Mouse (Mus musculus): Measurements from ENCODE around the gene Gm20388.

Gene Gm20388

DNA sequence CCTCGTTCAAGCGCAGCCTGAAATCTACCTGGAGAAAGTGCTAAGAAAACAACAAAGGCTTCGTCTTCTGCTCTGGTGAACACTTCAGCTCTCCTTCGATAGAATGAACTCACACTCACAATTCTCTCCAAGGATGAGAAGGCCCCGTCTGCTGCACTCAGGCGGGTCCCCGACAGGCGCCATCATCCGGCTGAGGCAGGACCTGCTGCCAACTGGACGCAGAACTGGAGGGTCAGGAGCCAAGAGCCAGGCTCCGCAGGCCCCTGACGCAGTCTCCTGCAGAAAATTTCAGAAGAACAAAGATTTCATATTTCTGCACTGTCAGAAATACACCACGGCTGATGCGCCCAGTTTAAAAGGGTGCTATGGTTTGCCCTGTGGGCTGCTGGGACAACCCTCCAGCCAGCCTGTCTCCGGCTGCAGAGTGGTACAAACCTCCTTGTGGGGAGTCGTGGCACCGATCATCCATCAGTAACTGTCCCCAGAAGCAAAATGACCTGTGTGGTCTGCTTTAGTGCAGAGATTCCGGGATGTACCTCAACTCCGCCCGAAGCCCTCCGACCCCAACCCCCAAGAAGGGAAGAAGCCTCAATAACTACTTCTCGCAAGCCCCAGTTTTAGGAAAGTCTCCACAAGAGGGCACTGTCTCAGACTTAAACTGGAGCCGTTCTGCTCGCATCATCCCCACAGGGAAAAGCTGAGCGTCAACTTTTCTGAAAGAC lies 3732.8 kb downstream of the Gm20388 start:
- no peak for DNase-seq (ENCODE audit: low spot score in 2 of 2)

- no peak for DNase-seq (ENCODE audit: low spot score in 2 of 2)
These were observed 3734.6 kb downstream of the Gm20388 start for GRCm38 (mm10) chr8:123645229-123645628.

DNA sequence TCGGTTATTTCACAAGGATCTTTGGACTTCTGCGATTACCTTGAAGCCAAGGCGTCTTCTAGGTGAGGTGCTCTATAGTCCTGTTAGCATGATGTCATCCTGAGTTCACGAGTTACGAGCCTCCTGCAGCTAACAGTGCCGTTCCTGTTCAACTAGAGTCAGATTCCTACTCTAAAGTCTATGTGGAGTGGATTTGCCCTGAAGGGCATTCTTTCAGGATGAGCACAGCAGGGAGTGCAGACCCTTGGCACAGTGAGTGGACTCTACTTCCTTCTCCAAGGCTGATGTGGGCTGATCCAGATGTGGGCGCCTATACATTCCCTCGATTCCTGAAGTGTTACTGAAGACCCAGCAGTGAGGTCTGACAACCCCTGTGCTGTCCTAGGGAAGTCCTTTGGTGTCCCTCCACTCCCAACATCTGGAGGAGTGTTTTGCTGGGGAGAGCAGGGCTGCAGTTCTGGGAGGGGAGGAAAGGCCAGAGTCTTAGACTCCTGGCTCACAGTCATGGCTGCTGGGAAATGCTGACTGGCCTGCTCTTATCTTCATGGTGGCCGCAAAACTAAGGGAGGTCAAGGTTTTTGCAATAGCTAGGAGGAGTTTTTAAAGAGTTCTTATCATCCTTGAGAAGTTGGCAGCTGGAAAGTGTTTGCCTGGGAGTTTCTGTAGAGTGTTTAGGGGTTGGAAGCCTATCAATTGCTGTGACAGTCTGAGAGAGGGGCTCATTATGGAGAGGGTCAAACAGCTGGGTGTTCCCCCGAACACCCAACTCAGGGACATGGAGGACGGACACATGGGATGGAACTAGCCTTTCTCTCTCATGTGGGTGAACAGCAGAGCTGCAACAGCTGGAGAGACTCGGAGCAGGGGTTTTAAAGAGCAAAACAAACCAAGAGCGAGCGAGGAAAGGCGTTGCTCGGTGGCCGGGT lies 3737.9 kb downstream of the Gm20388 start:
- no peak for DNase-seq (ENCODE audit: low spot score in 2 of 2)

DNA sequence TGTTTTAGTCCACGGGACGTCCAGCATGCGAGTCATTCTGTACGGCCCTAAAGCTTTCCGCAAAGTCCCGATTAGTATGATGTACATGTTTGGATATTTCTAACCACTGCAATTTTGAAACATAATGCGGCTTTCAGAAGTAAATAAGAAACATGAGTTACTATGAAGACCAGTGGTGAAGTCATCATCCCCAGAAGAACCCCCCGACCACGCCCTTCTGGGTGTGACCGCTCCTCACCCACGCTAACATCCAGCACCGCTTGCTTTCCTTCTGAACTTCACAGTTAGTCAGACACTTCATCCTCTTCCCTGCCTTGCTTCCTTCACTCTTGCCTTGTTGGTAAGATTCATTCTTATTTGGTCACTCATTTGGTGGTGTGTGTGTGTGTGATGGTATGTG lies 3738.8 kb downstream of the Gm20388 start:
- no peak for DNase-seq (ENCODE audit: low spot score in 2 of 2)

DNA sequence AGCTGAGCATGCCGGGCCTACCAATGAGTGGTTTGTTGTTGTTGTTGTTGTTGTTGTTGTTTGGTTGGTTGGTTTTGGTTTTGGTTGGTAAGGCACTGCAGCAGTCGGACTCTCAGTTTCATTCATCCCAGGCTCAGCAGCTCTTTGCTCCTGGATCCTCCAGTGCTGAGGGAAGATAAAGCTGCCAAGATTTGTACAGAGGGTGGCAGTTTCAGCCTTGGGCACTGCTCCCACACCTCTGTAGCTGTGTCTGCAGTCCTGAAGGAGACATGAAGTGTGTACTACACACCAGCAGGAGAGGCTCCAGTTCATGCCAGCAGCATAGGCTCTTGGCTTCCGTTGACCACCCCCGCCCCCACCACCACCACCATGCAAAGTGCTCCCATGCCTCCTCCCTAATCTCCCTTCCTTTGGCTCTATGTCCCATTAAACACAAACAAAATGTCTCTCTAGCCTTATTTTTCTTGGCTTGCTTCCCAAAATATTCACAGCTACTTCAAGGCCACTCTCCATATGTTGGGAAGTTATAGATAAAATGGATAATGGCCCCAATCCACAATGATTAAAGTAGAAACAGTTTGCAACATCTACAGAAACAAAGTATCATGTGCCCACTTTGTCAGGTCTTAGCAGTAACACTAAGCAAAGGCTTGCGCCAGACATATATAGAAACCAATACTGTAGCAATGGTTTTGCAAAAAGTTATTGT lies 3740.9 kb downstream of the Gm20388 start:
- DNase-seq (ENCODE audit: low spot score in 2 of 2) = no peak

DNA sequence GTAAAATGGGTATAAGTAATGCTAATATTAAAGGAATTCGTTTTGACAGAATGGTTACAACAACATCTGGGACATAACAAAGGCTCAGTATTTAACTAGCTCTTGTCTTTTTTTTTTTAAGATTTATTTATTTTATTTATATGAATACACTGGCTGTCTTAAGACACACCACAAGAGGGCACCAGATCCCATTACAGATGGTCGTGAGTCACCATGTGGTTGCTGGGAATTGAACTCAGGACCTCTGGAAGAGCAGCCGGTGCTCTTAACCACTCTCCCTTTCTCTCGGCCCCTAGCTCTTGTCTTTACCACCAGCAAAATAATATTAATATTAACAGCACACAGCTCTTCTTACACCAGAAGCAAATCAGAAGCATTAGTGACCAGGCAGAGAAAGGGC lies 3742.0 kb downstream of the Gm20388 start:
- no peak for DNase-seq (ENCODE audit: low spot score in 2 of 2)

DNA sequence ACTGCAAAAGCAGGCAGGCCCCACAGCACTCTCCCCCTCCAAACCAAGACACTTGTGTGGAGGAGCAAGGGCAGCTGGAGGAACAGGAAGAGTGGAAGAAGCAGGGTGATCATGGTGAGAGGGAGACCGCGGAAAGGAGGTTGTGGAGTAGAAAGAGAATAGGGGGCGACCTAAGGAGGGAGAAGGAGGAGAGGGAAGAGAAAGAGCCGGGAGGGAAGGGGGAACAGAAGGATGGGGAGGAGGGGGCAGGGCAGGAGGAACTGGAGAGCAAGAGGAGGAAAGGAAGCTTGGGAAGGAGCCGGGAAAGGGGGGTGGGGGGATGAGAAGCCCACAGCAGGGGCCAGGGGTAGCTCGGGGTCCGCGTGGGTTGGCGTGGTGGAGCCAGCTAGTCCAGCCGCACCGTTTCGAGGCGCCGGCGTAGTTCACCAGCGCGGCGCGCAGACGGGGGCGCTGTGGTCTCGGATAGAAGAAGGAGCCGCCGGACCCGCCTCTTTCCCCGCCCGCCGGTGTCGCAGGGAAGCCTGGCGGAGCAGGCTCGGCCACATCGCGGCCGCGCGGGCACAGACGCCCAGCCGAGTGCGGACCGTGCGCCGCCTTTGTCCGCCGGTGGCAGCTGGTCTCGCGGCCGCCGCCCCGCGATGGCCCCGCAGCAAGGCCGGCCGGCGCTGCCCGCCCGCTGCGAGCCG lies 3742.8 kb downstream of the Gm20388 start, which contains the start of gene Rhou:
Rhou (plus strand) TSS at position 622 of the 686 bp plus-strand sequence.
- DNase-seq (ENCODE audit: low spot score in 2 of 2) = peak; percentile 74 to 88

GRCm38 (mm10) chr8:123653994-123654569 lies 3743.4 kb downstream of the Gm20388 start:
- DNase-seq (ENCODE audit: low spot score in 2 of 2) = peak in 1 of 2 experiments; percentile 71

DNA sequence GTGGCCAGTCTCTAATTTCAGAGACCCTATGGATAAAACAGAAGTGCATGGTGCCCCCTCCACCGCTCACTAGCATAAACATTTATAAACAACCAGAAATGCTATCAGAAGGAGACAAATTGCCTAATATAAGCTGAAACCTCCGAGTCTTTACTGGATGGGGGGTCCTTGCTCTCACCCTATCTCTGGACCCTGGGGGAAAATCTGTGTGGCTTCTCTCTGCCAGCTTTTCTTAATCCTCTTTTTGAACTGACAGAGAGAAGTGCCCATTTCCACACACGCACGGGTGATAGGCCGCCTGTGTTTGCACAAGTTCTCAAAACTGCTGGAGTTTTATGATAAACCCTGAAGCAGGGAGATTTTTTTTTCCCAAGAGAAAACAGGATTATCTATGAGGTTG lies 3744.1 kb downstream of the Gm20388 start:
- no peak for DNase-seq (ENCODE audit: low spot score in 2 of 2)

- DNase-seq (ENCODE audit: low spot score in 2 of 2) = no peak
These were observed 3744.7 kb downstream of the Gm20388 start for GRCm38 (mm10) chr8:123655351-123655779.

DNA sequence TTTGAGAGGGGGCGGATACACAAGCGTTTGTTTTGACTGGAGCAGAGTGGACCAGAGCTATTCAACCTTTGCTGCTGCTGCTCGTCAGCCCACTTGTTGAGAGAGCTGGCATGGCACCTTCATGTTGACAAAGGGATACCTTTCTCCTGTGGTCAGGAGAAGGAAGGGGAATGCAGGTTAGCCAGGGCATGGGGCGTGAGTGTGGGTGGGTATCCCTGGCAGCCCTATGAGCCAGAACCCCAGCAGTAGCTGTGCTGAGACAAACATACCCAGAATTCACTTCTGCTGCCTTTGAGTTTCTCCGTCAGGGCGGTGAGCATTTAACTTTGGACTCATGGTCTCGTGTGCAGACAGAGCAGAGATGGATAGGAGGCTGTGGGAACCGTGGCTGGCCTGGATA lies 3747.2 kb downstream of the Gm20388 start:
- DNase-seq (ENCODE audit: low spot score in 2 of 2) = no peak

GRCm38 (mm10) chr8:123659469-123660057 lies 3748.9 kb downstream of the Gm20388 start:
- DNase-seq (ENCODE audit: low spot score in 2 of 2) = no peak

- no peak for DNase-seq (ENCODE audit: low spot score in 2 of 2)
These were observed 3750.9 kb downstream of the Gm20388 start for GRCm38 (mm10) chr8:123661515-123661914.

DNA sequence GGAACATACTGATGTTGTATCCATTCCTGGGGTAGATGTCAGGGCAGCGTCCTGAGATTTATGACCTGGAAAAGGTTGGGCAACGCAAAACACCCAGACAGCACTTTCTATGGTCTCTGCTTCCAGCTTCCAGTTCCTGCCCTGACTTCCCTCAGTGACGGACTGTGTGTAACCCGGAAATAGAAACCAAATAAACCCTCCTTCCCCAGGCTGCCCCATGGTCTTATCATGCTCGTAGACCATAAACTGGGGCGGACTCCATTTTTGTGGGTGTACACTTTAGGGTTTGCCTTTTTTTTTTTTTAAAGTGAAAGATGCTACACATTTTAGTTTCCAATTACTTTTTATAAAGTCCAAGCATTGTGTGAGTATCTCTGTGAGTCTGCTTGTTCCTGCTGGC lies 3754.9 kb downstream of the Gm20388 start:
- DNase-seq (ENCODE audit: low spot score in 2 of 2) = no peak

GRCm38 (mm10) chr8:123666832-123667231 lies 3756.2 kb downstream of the Gm20388 start:
- no peak for DNase-seq (ENCODE audit: low spot score in 2 of 2)

- DNase-seq (ENCODE audit: low spot score in 2 of 2) = no peak
These were observed 3758.0 kb downstream of the Gm20388 start for GRCm38 (mm10) chr8:123668681-123669080.

DNA sequence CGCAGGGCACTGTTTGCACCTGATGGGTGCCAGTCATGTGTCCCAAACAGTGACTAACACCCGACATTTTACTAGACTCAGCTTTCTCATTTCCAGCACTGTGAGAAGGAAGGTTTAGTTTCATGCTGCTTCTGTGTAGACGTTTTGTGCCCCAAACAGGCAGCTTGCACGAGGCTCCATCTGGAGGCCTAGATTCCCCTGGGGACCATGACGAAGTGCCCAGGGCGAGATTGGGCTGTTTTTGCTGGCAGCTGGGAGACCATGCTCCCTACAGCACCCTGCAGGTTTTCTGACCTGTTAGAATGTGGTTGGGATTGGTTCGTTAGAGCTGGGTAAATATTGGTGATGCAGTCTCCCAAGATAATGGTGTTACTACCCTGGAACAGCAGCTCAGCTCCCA lies 3760.1 kb downstream of the Gm20388 start:
- no peak for DNase-seq (ENCODE audit: low spot score in 2 of 2)

- no peak for DNase-seq (ENCODE audit: low spot score in 2 of 2)
These were observed 3760.8 kb downstream of the Gm20388 start for GRCm38 (mm10) chr8:123671454-123671853.

DNA sequence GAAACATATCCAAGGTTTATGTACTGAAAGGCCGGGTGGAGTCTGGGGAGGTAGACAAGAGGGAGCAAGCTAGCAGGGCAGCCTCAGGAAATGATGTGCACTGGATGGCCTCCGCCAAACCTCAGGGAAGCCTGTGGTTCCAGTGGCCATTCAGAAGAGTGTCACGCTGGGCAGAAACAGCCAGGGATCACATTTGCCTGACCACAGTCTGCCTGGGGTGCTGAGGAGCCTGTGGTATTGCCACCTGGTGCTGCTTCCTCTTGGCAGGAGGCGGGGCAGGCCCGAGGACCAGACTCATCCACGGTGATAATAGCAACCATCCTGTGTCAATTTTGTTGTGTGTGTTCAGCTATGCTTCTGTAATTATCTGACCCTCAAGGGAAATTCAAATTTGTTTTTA lies 3762.0 kb downstream of the Gm20388 start:
- no peak for DNase-seq (ENCODE audit: low spot score in 2 of 2)

- DNase-seq (ENCODE audit: low spot score in 2 of 2) = no peak
These were observed 3765.0 kb downstream of the Gm20388 start for GRCm38 (mm10) chr8:123675611-123676010.

DNA sequence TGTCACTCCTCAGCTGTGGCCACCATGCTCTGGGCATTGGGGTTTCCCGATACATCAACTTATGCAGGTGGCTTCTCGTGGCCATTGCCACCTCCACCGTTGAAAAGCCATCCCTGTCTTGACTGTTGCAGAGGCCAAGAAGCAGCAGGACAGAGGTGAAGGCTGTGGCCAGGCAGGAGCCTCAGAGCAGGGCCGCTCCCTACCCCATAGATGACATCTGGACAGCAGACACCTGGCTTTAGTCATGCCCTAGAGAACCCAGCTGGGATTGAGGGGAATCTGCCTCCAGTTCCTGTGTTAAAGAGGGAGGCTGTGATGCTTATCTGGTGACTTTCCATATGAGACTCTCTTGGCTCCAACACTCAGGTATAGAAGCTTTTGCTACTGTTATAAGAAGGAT lies 3767.7 kb downstream of the Gm20388 start:
- no peak for DNase-seq (ENCODE audit: low spot score in 2 of 2)
